Mouse (Mus musculus) small intestine, adult 2 months (tissue): ENCODE results near the gene Cacng1. TPM values are rescaled to one million over a fixed set of nuclear protein-coding genes. Genes with fewer than 3 reads are reported as not detected.

Experiments used
- H3K27ac ChIP-seq: fragments of 200-500 bp; 2 replicates; pipeline ENCODE4 v1.5.1; 2012; ENCODE audit warnings: low read depth, low read length, control low read depth, inconsistent platforms; ENCODE audit not compliant: insufficient read depth
- H3K27me3 ChIP-seq: fragments of 200-500 bp; 2 replicates; pipeline ENCODE4 v1.6.1; 2012; ENCODE audit warnings: mild to moderate bottlenecking, moderate library complexity, low read length, inconsistent platforms; ENCODE audit not compliant: control insufficient read depth, insufficient read depth
- H3K36me3 ChIP-seq: fragments of 200-500 bp; 2 replicates; pipeline ENCODE4 v1.6.1; 2012; ENCODE audit warnings: mild to moderate bottlenecking, low read length, control low read depth, inconsistent platforms; ENCODE audit not compliant: control insufficient read depth, insufficient read depth
- H3K4me1 ChIP-seq: fragments of 200-500 bp; 2 replicates; pipeline ENCODE4 v1.6.1; 2012; ENCODE audit warnings: low read length, inconsistent platforms, mixed read lengths; ENCODE audit not compliant: control insufficient read depth, insufficient read depth, insufficient read length
- H3K4me3 ChIP-seq: fragments of 200-500 bp; 2 replicates; pipeline ENCODE4 v1.5.1; 2012; ENCODE audit warnings: low read depth, mild to moderate bottlenecking, control low read depth, inconsistent platforms, low read length, moderate library complexity
- CTCF ChIP-seq: fragments of 200-500 bp; IDR thresholded peaks from 2 replicates; pipeline ENCODE4 v1.5.1; 2012; ENCODE audit warnings: low read depth, mild to moderate bottlenecking, control low read depth, inconsistent platforms, low read length, moderate library complexity, mixed read lengths; ENCODE audit not compliant: insufficient replicate concordance, insufficient read length; ENCODE audit errors: extremely low read depth
- POLR2A ChIP-seq: fragments of 200-500 bp; IDR thresholded peaks from 2 replicates; pipeline ENCODE4 v1.6.1; 2012; ENCODE audit warnings: low read depth, mild to moderate bottlenecking, control low read depth, inconsistent platforms, low read length, moderate library complexity
- WGBS: fragments of 180-500 bp; shearing (Covaris S2); methylation state at CpG from one replicate; pipeline ENCODE4 v1.1.7; 2018; 5-methylcytosine and 5-hydroxymethylcytosine counted together
- polyA plus RNA-seq: library from polyadenylated mRNA; depleted of rRNA; stranded (reverse); fragments of >200 nt; gene quantifications from 2 replicates; pipeline ENCODE4 v1.2.3, GENCODE M21; 2012

The Cacng1 gene
- polyA plus RNA-seq, 1 experiment = 0.15 TPM

- H3K36me3 ChIP-seq = peaks cover 56% of the 10 kb centered on the region
- no peaks in the 10 kb centered on the region for H3K4me1 ChIP-seq
- no peaks in the 10 kb centered on the region for H3K27me3 ChIP-seq
- H3K4me3 ChIP-seq = no peak overlapping the region
- WGBS = 93% methylated on average over 8 of the region's 8 CpGs
- TF ChIP-seq CTCF = no peak
- TF ChIP-seq POLR2A = no peak
- H3K27ac ChIP-seq = no peak overlapping the region
These were observed 41.7 kb downstream of the Cacng1 start for GRCm38 (mm10) chr11:107674601-107675000.

GRCm38 (mm10) chr11:107674006-107674405 is 42.3 kb downstream of the Cacng1 start:
- Histone ChIP-seq H3K27ac (no peak overlapping the region), H3K4me3 (no peak overlapping the region), H3K27me3 (no peaks in the 10 kb centered on the region), H3K36me3 (peaks cover 59% of the 10 kb centered on the region), H3K4me1 (no peaks in the 10 kb centered on the region)
- no peak for TF ChIP-seq CTCF
- TF ChIP-seq POLR2A = no peak
- WGBS = 81% methylated on average over 5 of the region's 5 CpGs

GRCm38 (mm10) chr11:107668977-107669376 is 47.3 kb downstream of the Cacng1 start:
- Histone ChIP-seq H3K4me1 (no peaks in the 10 kb centered on the region), H3K4me3 (no peak overlapping the region), H3K27ac (no peak overlapping the region), H3K36me3 (peaks cover 72% of the 10 kb centered on the region), H3K27me3 (no peaks in the 10 kb centered on the region)
- TF ChIP-seq POLR2A (no peak), CTCF (no peak)
- 85% methylated on average over 4 of the region's 4 CpGs for WGBS

GRCm38 (mm10) chr11:107668223-107668622 is 48.1 kb downstream of the Cacng1 start:
- Histone ChIP-seq H3K4me1 (no peaks in the 10 kb centered on the region), H3K27ac (no peak overlapping the region), H3K27me3 (no peaks in the 10 kb centered on the region), H3K36me3 (peaks cover 72% of the 10 kb centered on the region), H3K4me3 (no peak overlapping the region)
- 90% methylated on average over 6 of the region's 6 CpGs for WGBS
- TF ChIP-seq POLR2A = no peak
- TF ChIP-seq CTCF = no peak

- Histone ChIP-seq H3K27me3 (no peaks in the 10 kb centered on the region), H3K27ac (no peak overlapping the region), H3K4me3 (no peak overlapping the region), H3K36me3 (peaks cover 74% of the 10 kb centered on the region), H3K4me1 (no peaks in the 10 kb centered on the region)
- TF ChIP-seq POLR2A (no peak), CTCF (no peak)
- 72% methylated on average over 2 of the region's 2 CpGs for whole genome bisulfite sequencing
These were observed 48.8 kb downstream of the Cacng1 start for GRCm38 (mm10) chr11:107667542-107667941.

GRCm38 (mm10) chr11:107662666-107663065 is 53.7 kb downstream of the Cacng1 start:
- no peak overlapping the region for H3K27ac ChIP-seq
- H3K4me3 ChIP-seq = no peak overlapping the region
- 91% methylated on average over 5 of the region's 5 CpGs for WGBS
- no peaks in the 10 kb centered on the region for H3K27me3 ChIP-seq
- no peaks in the 10 kb centered on the region for H3K4me1 ChIP-seq
- TF ChIP-seq CTCF (no peak), POLR2A (no peak)
- peaks cover 61% of the 10 kb centered on the region for H3K36me3 ChIP-seq

- 92% methylated on average over 4 of the region's 4 CpGs for WGBS
- H3K4me3 ChIP-seq = no peak overlapping the region
- H3K27me3 ChIP-seq = no peaks in the 10 kb centered on the region
- H3K27ac ChIP-seq = no peak overlapping the region
- peaks cover 62% of the 10 kb centered on the region for H3K36me3 ChIP-seq
- TF ChIP-seq POLR2A (no peak), CTCF (no peak)
- H3K4me1 ChIP-seq = no peaks in the 10 kb centered on the region
These were observed 55.9 kb downstream of the Cacng1 start for GRCm38 (mm10) chr11:107660452-107660851.
